Mouse (Mus musculus) embryonic facial prominence, embryonic 10.5 days (tissue): ENCODE results near the gene Nr2f6. TPM values are rescaled to one million over a fixed set of nuclear protein-coding genes. Genes with fewer than 3 reads are reported as not detected.

Experiments used
- DNase-seq: peaks from one replicate; pipeline ENCODE4 v3.0.0-alpha.2; 2017; ENCODE audit warnings: low spot score
- H3K27ac ChIP-seq: fragments of 300-500 bp; sonication (generic); replicated peaks from 2 replicates; pipeline ENCODE4 v1.5.1; 2016; ENCODE audit warnings: mild to moderate bottlenecking
- H3K27me3 ChIP-seq: fragments of 300-500 bp; sonication (generic); replicated peaks from 2 replicates; pipeline ENCODE4 v1.6.1; 2016; ENCODE audit warnings: low read depth, mild to moderate bottlenecking; ENCODE audit not compliant: poor library complexity, severe bottlenecking
- H3K36me3 ChIP-seq: fragments of 300-500 bp; sonication (generic); replicated peaks from 2 replicates; pipeline ENCODE4 v1.6.1; 2016; ENCODE audit warnings: mild to moderate bottlenecking, moderate library complexity
- H3K4me1 ChIP-seq: fragments of 300-500 bp; sonication (generic); 2 replicates; pipeline ENCODE4 v1.6.1; 2016
- H3K4me3 ChIP-seq: fragments of 300-500 bp; sonication (generic); 2 replicates; pipeline ENCODE4 v1.5.1; 2016; ENCODE audit warnings: mild to moderate bottlenecking, moderate library complexity
- H3K9me3 ChIP-seq: fragments of 300-500 bp; sonication (generic); 2 replicates; pipeline ENCODE4 v1.6.1; 2016; ENCODE audit warnings: mild to moderate bottlenecking
- WGBS: fragments of 180-500 bp; shearing (Covaris S2); methylation state at CpG from one replicate; pipeline ENCODE4 v1.1.7; 2016; 5-methylcytosine and 5-hydroxymethylcytosine counted together
- polyA plus RNA-seq: library from polyadenylated mRNA; unstranded; fragments of >200 nt; fragmentation: Nextera tagmentation; extraction: Ambion mirVana; gene quantifications from 2 replicates; pipeline ENCODE4 v1.2.1, GENCODE M21; 2016

The Nr2f6 gene
- polyA plus RNA-seq, 1 experiment from 2014 or later, result 63.6 TPM

DNA sequence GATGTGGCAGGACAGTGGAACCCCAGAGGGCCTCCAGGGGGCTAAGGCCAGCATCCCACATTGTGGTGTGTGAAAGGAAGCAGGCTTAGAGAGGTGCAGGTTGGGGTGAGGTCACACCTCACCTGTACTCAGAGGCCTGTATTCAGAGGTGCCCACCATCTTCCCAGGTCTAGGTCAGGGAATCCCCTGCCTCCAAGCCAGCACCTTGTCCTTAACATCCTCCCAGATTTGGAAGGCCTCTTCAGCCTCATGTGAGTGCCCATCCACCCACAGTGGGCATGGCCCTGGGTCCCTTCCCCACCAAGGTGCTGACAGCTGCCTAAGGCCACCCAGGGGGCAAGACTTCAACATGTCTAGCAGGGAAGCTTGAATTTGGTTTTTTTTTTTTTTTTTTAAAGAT lies 19.7 kb upstream of the Nr2f6 start:
- no peak overlapping the region for H3K27ac ChIP-seq
- H3K36me3 ChIP-seq, result peaks cover 50% of the 10 kb centered on the region
- H3K4me1 ChIP-seq, result peaks cover 25% of the 10 kb centered on the region
- no peaks in the 10 kb centered on the region for H3K9me3 ChIP-seq
- H3K27me3 ChIP-seq, result no peaks in the 10 kb centered on the region
- no peak overlapping the region for H3K4me3 ChIP-seq
- DNase-seq, result no peak

DNA sequence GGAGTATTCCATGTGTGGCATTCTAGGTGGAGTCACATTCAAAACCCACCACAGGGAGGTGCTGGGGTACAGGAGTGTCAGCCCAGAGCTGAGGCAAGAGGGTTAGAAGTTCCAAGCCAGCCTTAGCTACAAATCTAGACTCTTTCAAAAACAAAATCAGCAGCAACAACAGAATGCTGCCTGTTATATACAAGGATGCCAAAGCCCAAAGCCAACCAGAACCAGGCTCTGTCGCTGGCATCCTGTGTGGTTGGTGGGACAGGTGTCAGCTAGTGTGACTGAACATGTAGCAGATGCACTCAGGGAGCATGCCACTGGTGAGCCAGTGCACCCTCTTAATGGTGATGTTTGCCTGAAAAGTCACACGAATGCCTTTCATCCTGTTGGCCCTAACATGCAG lies 19.1 kb upstream of the Nr2f6 start:
- Histone ChIP-seq H3K9me3 (no peaks in the 10 kb centered on the region), H3K4me1 (peaks cover 25% of the 10 kb centered on the region), H3K27me3 (no peaks in the 10 kb centered on the region), H3K36me3 (peaks cover 50% of the 10 kb centered on the region), H3K27ac (no peak overlapping the region), H3K4me3 (no peak overlapping the region)
- 93% methylated on average over 2 of the region's 2 CpGs for WGBS
- no peak for DNase-seq

DNA sequence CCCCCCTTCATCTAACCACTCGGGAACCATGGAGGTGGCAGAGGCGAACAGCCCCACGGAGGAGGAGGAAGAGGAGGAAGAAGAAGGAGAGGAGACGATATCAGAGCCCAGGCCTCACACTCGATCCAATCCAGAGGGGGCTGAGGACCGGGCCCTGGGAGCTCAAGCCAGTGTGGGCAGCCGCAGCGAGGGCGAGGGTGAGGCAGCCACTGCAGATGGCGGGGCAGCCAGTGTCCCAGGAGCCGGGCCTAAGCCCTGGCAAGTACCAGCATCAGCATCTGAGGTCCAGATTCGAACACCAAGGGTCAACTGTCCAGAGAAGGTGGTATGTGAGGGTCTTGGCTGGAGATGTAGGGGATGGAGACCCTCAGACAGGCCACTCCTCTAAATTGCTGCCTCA lies 15.9 kb upstream of the Nr2f6 start:
- Histone ChIP-seq H3K4me1 (peaks cover 24% of the 10 kb centered on the region), H3K9me3 (no peaks in the 10 kb centered on the region), H3K27me3 (0 out of 2 replicates have a peak, but pooled peaks cover 3% of the 10 kb centered on the region), H3K36me3 (peaks cover 36% of the 10 kb centered on the region), H3K27ac (peak overlapping the region; percentile 89; the same call in 1 of the 2 replicates), H3K4me3 (peak overlapping the region; percentile 88)
- DNase-seq, result no peak
- WGBS, result 86% methylated on average over 12 of the region's 12 CpGs

GRCm38 (mm10) chr8:71396639-71397305 lies 15.0 kb upstream of the Nr2f6 start, which contains the start of gene Babam1:
Gene Babam1, plus strand, starts transcription at chr8:71396861.
- Histone ChIP-seq H3K36me3 (peaks cover 31% of the 10 kb centered on the region), H3K27me3 (0 out of 2 replicates have a peak, but pooled peaks cover 3% of the 10 kb centered on the region), H3K4me3 (peak within 1 kb of the TSS; percentile 88), H3K9me3 (no peaks in the 10 kb centered on the region), H3K27ac (peak within 1 kb of the TSS; percentile 89), H3K4me1 (peaks cover 26% of the 10 kb centered on the region)
- DNase-seq, result peak; percentile 94
- under 1% methylated on average over 34 of the region's 34 CpGs for WGBS

DNA sequence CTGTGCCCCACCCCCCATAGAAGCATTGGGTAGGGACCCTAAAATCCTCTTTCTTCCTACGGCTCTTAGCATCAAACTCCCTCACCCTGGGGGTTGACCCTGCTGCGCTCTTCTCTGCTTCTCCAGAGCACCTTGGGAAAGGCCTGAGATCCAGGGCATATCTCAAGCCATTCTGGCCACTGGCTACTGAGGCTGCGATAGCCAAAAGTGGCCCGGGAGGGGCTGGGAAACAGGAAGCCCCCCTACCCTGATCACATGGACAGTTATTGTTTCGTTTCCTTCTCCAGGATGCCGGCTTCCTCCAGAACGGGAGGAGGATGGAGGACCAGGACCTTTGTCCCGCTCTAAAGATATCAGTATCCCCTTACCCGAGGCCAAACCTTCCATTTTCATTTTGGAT lies 13.9 kb upstream of the Nr2f6 start, which contains the start of gene Ushbp1:
Gene Ushbp1 (minus strand): TSS at position 174 of the 400 bp plus-strand sequence.
- no peak for DNase-seq
- H3K27me3 ChIP-seq, result 0 out of 2 replicates have a peak, but pooled peaks cover 3% of the 10 kb centered on the region
- no peaks in the 10 kb centered on the region for H3K9me3 ChIP-seq
- peaks cover 24% of the 10 kb centered on the region for H3K36me3 ChIP-seq
- peak within 1 kb of the TSS; percentile 88 for H3K4me3 ChIP-seq
- peak within 1 kb of the TSS; percentile 89 for H3K27ac ChIP-seq
- 85% methylated on average over 9 of the region's 9 CpGs for WGBS
- peaks cover 26% of the 10 kb centered on the region for H3K4me1 ChIP-seq

DNA sequence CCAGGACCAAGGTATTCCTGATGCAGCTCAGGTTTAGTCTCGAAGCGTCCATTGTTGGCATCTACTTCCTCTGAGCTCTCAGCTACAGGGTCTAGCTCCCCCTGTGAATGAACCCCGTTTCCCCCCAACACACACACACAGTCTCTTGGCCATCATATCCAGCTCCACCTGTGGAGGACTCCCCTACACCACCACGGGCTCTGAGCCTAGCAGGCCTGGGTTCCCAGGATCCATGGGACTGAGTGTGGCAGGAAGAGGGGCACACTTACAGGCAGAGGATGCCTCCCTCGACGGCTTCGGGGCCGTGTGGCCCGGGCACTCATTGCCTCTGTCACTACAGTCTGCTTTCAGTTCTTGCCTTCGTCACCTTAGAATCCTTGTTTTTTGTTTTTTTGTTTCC lies 13.3 kb upstream of the Nr2f6 start:
- peaks cover 26% of the 10 kb centered on the region for H3K4me1 ChIP-seq
- WGBS, result 84% methylated on average over 10 of the region's 10 CpGs
- H3K27ac ChIP-seq, result peak overlapping the region; percentile 35
- no peaks in the 10 kb centered on the region for H3K9me3 ChIP-seq
- H3K27me3 ChIP-seq, result 0 out of 2 replicates have a peak, but pooled peaks cover 3% of the 10 kb centered on the region
- H3K36me3 ChIP-seq, result peaks cover 20% of the 10 kb centered on the region
- no peak for DNase-seq
- peak overlapping the region; percentile 88; the same call in 1 of the 2 replicates for H3K4me3 ChIP-seq

- H3K9me3 ChIP-seq, result no peaks in the 10 kb centered on the region
- H3K36me3 ChIP-seq, result peaks cover 14% of the 10 kb centered on the region
- peak overlapping the region; percentile 35; the same call in 1 of the 2 replicates for H3K27ac ChIP-seq
- no peak for DNase-seq
- H3K4me1 ChIP-seq, result peaks cover 26% of the 10 kb centered on the region
- 0 out of 2 replicates have a peak, but pooled peaks cover 3% of the 10 kb centered on the region for H3K27me3 ChIP-seq
- WGBS, result 83% methylated on average over 7 of the region's 7 CpGs
- peak overlapping the region; percentile 88; the same call in 1 of the 2 replicates for H3K4me3 ChIP-seq
These were observed 12.7 kb upstream of the Nr2f6 start for GRCm38 (mm10) chr8:71394481-71394880.

DNA sequence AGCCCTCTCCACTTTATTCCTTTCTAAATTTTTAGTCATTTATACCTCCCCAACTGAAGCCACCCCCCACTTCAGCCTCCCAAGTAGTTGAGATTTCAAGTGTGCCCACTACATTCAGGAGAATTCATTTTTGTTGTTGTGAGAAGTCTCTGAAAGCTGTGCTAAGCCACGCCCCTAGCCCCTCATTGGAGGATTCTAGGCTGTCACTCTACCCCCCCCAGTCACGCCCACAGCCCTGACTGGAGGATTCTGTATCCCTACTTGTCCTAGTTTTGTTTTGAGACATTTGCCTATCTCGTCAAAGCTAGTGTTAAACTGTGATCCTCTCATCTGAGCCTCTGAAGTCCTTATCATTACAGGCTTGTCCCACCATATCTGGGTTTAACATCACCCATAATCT lies 11.1 kb upstream of the Nr2f6 start:
- Histone ChIP-seq H3K9me3 (no peaks in the 10 kb centered on the region), H3K36me3 (no peaks in the 10 kb centered on the region), H3K27ac (no peak overlapping the region; the same call in 1 of the 2 replicates), H3K4me3 (peak overlapping the region; percentile 25; the same call in 1 of the 2 replicates), H3K27me3 (0 out of 2 replicates have a peak, but pooled peaks cover 3% of the 10 kb centered on the region), H3K4me1 (peaks cover 26% of the 10 kb centered on the region)
- 5% methylated on average over 3 of the region's 3 CpGs for WGBS
- DNase-seq, result peak; percentile 72

DNA sequence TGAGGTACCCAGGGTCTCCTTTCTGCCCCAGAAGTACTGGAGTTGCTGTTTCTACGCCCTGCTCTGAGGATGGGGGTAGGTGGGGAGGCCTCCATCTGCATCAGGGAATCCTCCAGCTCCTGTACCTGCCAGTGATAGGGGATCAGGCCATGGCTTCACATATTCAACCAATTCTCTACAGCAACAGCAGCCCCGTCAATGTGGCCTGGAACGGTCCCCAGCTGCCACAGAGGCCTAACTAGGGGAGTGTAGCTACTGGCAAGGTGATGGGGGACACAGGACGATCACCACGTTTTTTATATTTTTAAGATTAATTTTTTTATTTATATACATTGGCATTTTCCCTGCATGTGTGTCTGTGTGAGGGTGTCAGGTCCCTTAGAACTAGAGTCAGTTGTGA lies 10.6 kb upstream of the Nr2f6 start:
- DNase-seq, result no peak
- peaks cover 21% of the 10 kb centered on the region for H3K4me1 ChIP-seq
- H3K9me3 ChIP-seq, result no peaks in the 10 kb centered on the region
- no peaks in the 10 kb centered on the region for H3K36me3 ChIP-seq
- 81% methylated on average over 5 of the region's 5 CpGs for WGBS
- no peak overlapping the region for H3K27ac ChIP-seq
- 0 out of 2 replicates have a peak, but pooled peaks cover 3% of the 10 kb centered on the region for H3K27me3 ChIP-seq
- H3K4me3 ChIP-seq, result no peak overlapping the region

- DNase-seq, result no peak
- no peak overlapping the region for H3K4me3 ChIP-seq
- 84% methylated on average over 2 of the region's 2 CpGs for WGBS
- peaks cover 18% of the 10 kb centered on the region for H3K4me1 ChIP-seq
- 0 out of 2 replicates have a peak, but pooled peaks cover 3% of the 10 kb centered on the region for H3K27me3 ChIP-seq
- H3K27ac ChIP-seq, result no peak overlapping the region
- H3K9me3 ChIP-seq, result no peaks in the 10 kb centered on the region
- no peaks in the 10 kb centered on the region for H3K36me3 ChIP-seq
These were observed 9.9 kb upstream of the Nr2f6 start for GRCm38 (mm10) chr8:71391696-71392095.

GRCm38 (mm10) chr8:71388267-71388666 lies 6.5 kb upstream of the Nr2f6 start:
- Histone ChIP-seq H3K27ac (no peak overlapping the region), H3K4me3 (no peak overlapping the region), H3K9me3 (no peaks in the 10 kb centered on the region), H3K36me3 (no peaks in the 10 kb centered on the region), H3K27me3 (no peaks in the 10 kb centered on the region), H3K4me1 (peaks cover 19% of the 10 kb centered on the region)
- DNase-seq, result no peak
- 79% methylated on average over 1 of the region's 1 CpGs for WGBS

DNA sequence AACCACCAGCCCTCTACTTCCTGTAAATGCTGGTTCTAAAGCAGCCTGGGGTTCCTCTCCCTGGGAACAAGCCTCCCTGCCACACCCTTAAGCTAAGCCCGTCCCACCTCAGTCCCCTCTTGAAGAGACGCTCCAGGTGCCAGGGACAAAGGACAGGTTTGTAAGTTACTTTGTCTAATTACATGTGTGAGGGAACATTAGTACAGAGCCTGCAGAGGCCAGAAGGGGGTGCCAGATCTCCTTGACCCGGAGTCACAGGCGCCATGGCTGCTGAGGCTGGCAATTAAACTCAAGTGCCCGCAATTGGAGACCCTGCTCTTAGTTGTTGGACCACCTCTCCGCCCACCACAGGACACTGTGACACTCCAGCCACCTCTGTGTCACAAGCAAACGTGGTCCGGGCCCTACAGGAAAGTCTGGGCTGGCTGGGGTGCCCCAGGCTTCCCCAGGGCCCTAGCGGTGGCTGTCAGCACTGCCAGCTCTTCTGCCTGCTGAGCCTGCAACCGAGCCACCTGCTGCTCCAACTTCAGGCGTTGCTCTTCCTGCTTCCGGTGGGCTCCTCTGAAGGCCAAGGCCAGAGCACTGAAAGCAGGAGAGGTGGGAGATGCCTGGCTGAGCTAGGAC lies 3.6 kb upstream of the Nr2f6 start:
- Histone ChIP-seq H3K27ac (peak overlapping the region; percentile 44; the same call in 1 of the 2 replicates), H3K27me3 (no peaks in the 10 kb centered on the region), H3K9me3 (no peaks in the 10 kb centered on the region), H3K4me1 (peaks cover 33% of the 10 kb centered on the region), H3K36me3 (no peaks in the 10 kb centered on the region), H3K4me3 (peak overlapping the region; percentile 6; the same call in 1 of the 2 replicates)
- WGBS, result 73% methylated on average over 12 of the region's 12 CpGs
- no peak for DNase-seq
